8 mouse cellular contexts compared by ENCODE assay signal in the genomic region with DNA sequence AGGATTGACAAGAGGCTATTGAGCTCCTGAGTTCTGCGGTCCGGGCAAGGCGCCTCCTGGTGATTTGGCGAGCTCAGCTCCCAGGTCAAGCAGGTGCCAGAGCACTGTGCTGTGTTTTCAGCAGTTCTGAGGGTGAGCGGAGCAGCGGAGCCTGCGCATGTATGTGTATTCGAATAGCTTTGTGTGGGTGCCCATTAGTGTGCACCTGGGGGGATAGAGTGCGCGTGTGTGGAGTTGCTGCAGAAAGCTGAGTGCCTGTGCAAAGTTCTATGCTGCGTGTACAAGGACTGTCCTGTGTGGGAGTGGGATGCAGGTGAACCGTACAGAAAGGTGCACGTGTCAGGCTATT. TPM values are rescaled to one million over a fixed set of nuclear protein-coding genes. Genes with fewer than 3 reads are reported as not detected.
DNase-seq lines count a peak whose midpoint lies in the region; ATAC-seq and TF ChIP-seq lines count a peak whose summit lies in the region.

A gene (plus strand): TSS at position 73 of the 349 bp plus-strand sequence.

- TF ChIP-seq EP300 in liver, embryonic 14.5 days (IDR thresholded peaks at IDR 0.05; ENCODE audit: low read depth): no peak

- H3K27ac ChIP-seq in heart, embryonic 13.5 days (replicated peaks): no peak within 1 kb of the TSS
- no peak within 1 kb of the TSS for H3K27ac ChIP-seq in forebrain, embryonic 12.5 days
- H3K27ac ChIP-seq in liver, embryonic 14.5 days: no peak within 1 kb of the TSS

- no peak for ATAC-seq in heart, embryonic 13.5 days (ENCODE audit: extremely low read depth, insufficient number of reproducible peaks, low FRiP score, low TSS enrichment)
- ATAC-seq in forebrain, embryonic 12.5 days (ENCODE audit: low FRiP score): peak; percentile 51; the same call in 1 of the 2 replicates
- 0 out of 2 replicates have a peak, but pooled peaks have one; percentile 5 for ATAC-seq in liver, embryonic 14.5 days (ENCODE audit: insufficient read depth)

- peak within 1 kb of the TSS; percentile 42 for H3K4me3 ChIP-seq in heart, embryonic 13.5 days
- H3K4me3 ChIP-seq in E14TG2a.4 (replicated peaks; ENCODE audit: low read length): peak within 1 kb of the TSS; percentile 80
- H3K4me3 ChIP-seq in forebrain, embryonic 12.5 days (replicated peaks): peak within 1 kb of the TSS; percentile 36
- H3K4me3 ChIP-seq in liver, embryonic 14.5 days (ENCODE audit: insufficient read depth in 1 of 2, low read depth in 2 of 2, low read length in 2 of 2): peak within 1 kb of the TSS in 1 of 2 experiments; percentile 20; a peak in 2 of 4 replicates

- 16% methylated on average over 13 of the region's 13 CpGs for WGBS in heart, embryonic 13.5 days
- 17% methylated on average over 13 of the region's 13 CpGs for WGBS in forebrain, embryonic 12.5 days
- WGBS in liver, embryonic 14.5 days (ENCODE audit: insufficient replicate concordance): 20% methylated on average over 13 of the region's 13 CpGs

- intact Hi-C loops in heart, postnatal 10 days (cut with DNase I): loop anchor here (2.0 kb wide), 1 partner anchor 48 kb away; no protein-coding TSS in a partner anchor
- intact Hi-C loops in left cerebral cortex, postnatal 10 days (cut with DNase I): loop anchor here (5.0 to 10.0 kb wide), 2 partner anchors 92 to 170 kb away; a partner anchor contains a TSS

- H3K36me3 ChIP-seq in heart, embryonic 13.5 days: no peaks in the 10 kb centered on the region
- no peaks in the 10 kb centered on the region for H3K36me3 ChIP-seq in E14TG2a.4 (ENCODE audit: insufficient read depth, low read length)
- H3K36me3 ChIP-seq in forebrain, embryonic 12.5 days (replicated peaks): no peaks in the 10 kb centered on the region
- no peaks in the 10 kb centered on the region for H3K36me3 ChIP-seq in liver, embryonic 14.5 days (replicated peaks; ENCODE audit: control insufficient read depth, insufficient read depth, low read depth)

- no peaks in the 10 kb centered on the region for H3K9me3 ChIP-seq in heart, embryonic 13.5 days
- H3K9me3 ChIP-seq in E14TG2a.4 (ENCODE audit: low read length): no peaks in the 10 kb centered on the region
- H3K9me3 ChIP-seq in forebrain, embryonic 12.5 days: no peaks in the 10 kb centered on the region
- no peaks in the 10 kb centered on the region for H3K9me3 ChIP-seq in liver, embryonic 14.5 days (ENCODE audit: control insufficient read depth, low read length)

- H3K9ac ChIP-seq in heart, embryonic 13.5 days: peak within 1 kb of the TSS; percentile 17; the same call in 1 of the 2 replicates
- peak within 1 kb of the TSS; percentile 18; the same call in 1 of the 2 replicates for H3K9ac ChIP-seq in forebrain, embryonic 12.5 days
- H3K9ac ChIP-seq in liver, embryonic 14.5 days (replicated peaks): no peak within 1 kb of the TSS

- H3K4me1 ChIP-seq in heart, embryonic 13.5 days: peaks cover 16% of the 10 kb centered on the region
- peaks cover 18% of the 10 kb centered on the region for H3K4me1 ChIP-seq in E14TG2a.4 (replicated peaks; ENCODE audit: low read depth, low read length)
- H3K4me1 ChIP-seq in forebrain, embryonic 12.5 days: peaks cover 17% of the 10 kb centered on the region
- H3K4me1 ChIP-seq in liver, embryonic 14.5 days (replicated peaks; ENCODE audit: control insufficient read depth in 2 of 2, insufficient read depth in 2 of 2, low read length in 1 of 2): peaks cover 0 to 3% of the 10 kb centered on the region in 2 experiments; a peak in 1 of 4 replicates

- no peak for TF ChIP-seq CTCF in E14TG2a.4 (conservative IDR thresholded peaks at IDR 0.05; ENCODE audit: low read length)
- no peak; the same call in 1 of the 2 replicates for TF ChIP-seq CTCF in liver, embryonic 14.5 days (IDR thresholded peaks at IDR 0.05; ENCODE audit: low read depth)

- H3K4me2 ChIP-seq in heart, embryonic 13.5 days: peak within 1 kb of the TSS; percentile 68
- H3K4me2 ChIP-seq in forebrain, embryonic 12.5 days: peak within 1 kb of the TSS; percentile 65
- H3K4me2 ChIP-seq in liver, embryonic 14.5 days (ENCODE audit: low read depth): peak within 1 kb of the TSS; percentile 46

- DNase-seq in heart, postnatal 10 days: no peak
- no peak for DNase-seq in liver, embryonic 14.5 days (ENCODE audit: low read depth in 3 of 3, low spot score in 3 of 3)
- DNase-seq in ovary, postnatal 36 days (ENCODE audit: low spot score): no peak
- no peak for DNase-seq in left cerebral cortex, postnatal 10 days (ENCODE audit: extremely low spot score in 1 of 2, low spot score in 2 of 2)
- no peak for DNase-seq in spleen, adult 18-20 months

- H3K27me3 ChIP-seq in heart, embryonic 13.5 days (replicated peaks): peaks cover 50% of the 10 kb centered on the region
- H3K27me3 ChIP-seq in E14TG2a.4 (ENCODE audit: insufficient read depth, low read length): peaks cover 41% of the 10 kb centered on the region
- peaks cover 30% of the 10 kb centered on the region for H3K27me3 ChIP-seq in forebrain, embryonic 12.5 days
- no peaks in the 10 kb centered on the region for H3K27me3 ChIP-seq in liver, embryonic 14.5 days (ENCODE audit: control insufficient read depth, insufficient read depth, low read length)

RNA-seq across cellular contexts. Expression of the gene that starts here (rescaled TPM):
- 0.04 and 0.08 TPM in 2 replicates for polyA plus RNA-seq in heart, embryonic 13.5 days (2015; fragmentation: Nextera tagmentation; extraction: Ambion mirVana)
- under 1 TPM; 0.17 to 0.20 TPM for total RNA-seq in heart, postnatal 10 days (2021)
- 0.28 and 0.33 TPM in 2 replicates for polyA plus RNA-seq in forebrain, embryonic 12.5 days (2016; fragmentation: Nextera tagmentation; extraction: Ambion mirVana)
- 0.01 TPM in 1 of 2 replicates, not detected in the other for polyA plus RNA-seq in liver, embryonic 14.5 days (2012; rRNA removed)
- not detected in 2 replicates for polyA plus RNA-seq in liver, embryonic 14.5 days (2014; fragmentation: Nextera tagmentation; extraction: Ambion mirVana)
- under 1 TPM; 0.18 to 0.49 TPM for total RNA-seq in left cerebral cortex, postnatal 10 days (2021)

Comparison
In these comparisons a context has a peak if more than half of its experiments do, and no peak if none do; other contexts are left out.
1. Peak in ATAC-seq, H3K4me3 ChIP-seq, H3K9ac ChIP-seq and H3K4me2 ChIP-seq in forebrain, embryonic 12.5 days; RNA of the gene not detected or under 1 TPM.
2. Peak in ATAC-seq and H3K4me2 ChIP-seq in liver, embryonic 14.5 days; RNA of the gene not detected or under 1 TPM.